Comparison of ENCODE assay signal across 14 mouse cellular contexts in the genomic region with DNA sequence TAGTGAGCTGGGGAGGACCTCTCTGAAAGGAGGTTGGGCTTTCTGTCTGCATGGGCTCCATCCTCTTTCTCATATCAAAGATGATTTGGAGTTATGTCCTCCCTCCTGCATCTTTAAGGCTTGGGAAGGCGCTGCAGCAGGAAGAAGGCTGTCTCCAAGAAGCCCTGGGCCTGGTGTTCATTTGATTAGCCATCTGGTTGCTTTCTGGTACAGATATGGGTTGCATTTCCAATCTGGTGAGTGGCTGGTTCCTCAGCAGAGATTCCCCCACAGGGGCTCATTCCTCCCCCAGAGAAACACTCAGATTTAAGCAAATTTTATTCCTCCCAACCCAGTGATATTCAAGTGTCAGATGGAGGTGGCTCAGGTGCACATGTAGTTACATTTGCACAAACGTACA.
DNase-seq lines count a peak whose midpoint lies in the region; ATAC-seq lines count a peak whose summit lies in the region.
"Had no signal": no experiment of that assay in that cellular context is flagged by ENCODE, and none has a peak within 500 bp of the region (broad histone marks: within the 10 kb centered on the region; RNA-seq: fewer than 3 reads in every experiment).

No protein-coding gene starts in this region.

- no peak overlapping the region for H3K9ac ChIP-seq in hindbrain, embryonic 12.5 days
- H3K9ac ChIP-seq: forebrain, embryonic 15.5 days; limb, embryonic 15.5 days; liver, embryonic 14.5 days; lung, embryonic 14.5 days; stomach, embryonic 15.5 days had no signal

- WGBS in hindbrain, embryonic 10.5 days: 81% methylated on average over 2 of the region's 2 CpGs
- WGBS in hindbrain, embryonic 12.5 days: 76% methylated on average over 2 of the region's 2 CpGs
- 87% methylated on average over 2 of the region's 2 CpGs for WGBS in limb, embryonic 10.5 days

- no peaks in the 10 kb centered on the region for H3K9me3 ChIP-seq in hindbrain, embryonic 10.5 days
- H3K9me3 ChIP-seq in hindbrain, embryonic 12.5 days (replicated peaks): no peaks in the 10 kb centered on the region
- H3K9me3 ChIP-seq in megakaryocyte, embryonic 14.5 days: no peaks in the 10 kb centered on the region
- H3K9me3 ChIP-seq in limb, embryonic 10.5 days (replicated peaks): no peaks in the 10 kb centered on the region
- H3K9me3 ChIP-seq: forebrain, embryonic 15.5 days; limb, embryonic 15.5 days; stomach, embryonic 15.5 days had no signal

- no peak overlapping the region for H3K4me2 ChIP-seq in hindbrain, embryonic 12.5 days (replicated peaks)
- H3K4me2 ChIP-seq: forebrain, embryonic 15.5 days; heart, embryonic 11.5 days; limb, embryonic 15.5 days; lung, embryonic 14.5 days; stomach, embryonic 15.5 days had no signal

- peaks cover 21% of the 10 kb centered on the region for H3K27me3 ChIP-seq in hindbrain, embryonic 10.5 days (ENCODE audit: insufficient read depth, poor library complexity, severe bottlenecking)
- peaks cover 9% of the 10 kb centered on the region; the same call in 1 of the 2 replicates for H3K27me3 ChIP-seq in hindbrain, embryonic 12.5 days
- peaks cover 23% of the 10 kb centered on the region for H3K27me3 ChIP-seq in megakaryocyte, embryonic 14.5 days (replicated peaks)
- 0 out of 2 replicates have a peak, but pooled peaks cover 13% of the 10 kb centered on the region for H3K27me3 ChIP-seq in limb, embryonic 10.5 days (ENCODE audit: low read depth, poor library complexity, severe bottlenecking)
- H3K27me3 ChIP-seq: forebrain, embryonic 15.5 days; limb, embryonic 15.5 days; stomach, embryonic 15.5 days had no signal

- no peak for DNase-seq in hindbrain, embryonic 10.5 days (ENCODE audit: low spot score)
- DNase-seq in layer of hippocampus, adult 8-10 months (ENCODE audit: low spot score in 2 of 2): peak; percentile 64 to 65
- no peak for DNase-seq in limb, embryonic 10.5 days (ENCODE audit: low spot score)
- DNase-seq in thymus, postnatal 10 days (ENCODE audit: low spot score in 2 of 2): no peak

- H3K4me1 ChIP-seq in hindbrain, embryonic 10.5 days (replicated peaks): peaks cover 29% of the 10 kb centered on the region
- peaks cover 10% of the 10 kb centered on the region for H3K4me1 ChIP-seq in hindbrain, embryonic 12.5 days
- H3K4me1 ChIP-seq in megakaryocyte, embryonic 14.5 days: peaks cover 52% of the 10 kb centered on the region
- peaks cover 18% of the 10 kb centered on the region for H3K4me1 ChIP-seq in limb, embryonic 10.5 days

- H3K36me3 ChIP-seq in hindbrain, embryonic 10.5 days: no peaks in the 10 kb centered on the region
- no peaks in the 10 kb centered on the region for H3K36me3 ChIP-seq in hindbrain, embryonic 12.5 days
- peaks cover 54% of the 10 kb centered on the region for H3K36me3 ChIP-seq in megakaryocyte, embryonic 14.5 days (replicated peaks; ENCODE audit: low read length)
- no peaks in the 10 kb centered on the region for H3K36me3 ChIP-seq in limb, embryonic 10.5 days
- H3K36me3 ChIP-seq: forebrain, embryonic 15.5 days; limb, embryonic 15.5 days; stomach, embryonic 15.5 days had no signal

- H3K27ac ChIP-seq in hindbrain, embryonic 10.5 days: 0 out of 2 replicates have a peak overlapping the region, but pooled peaks have one; percentile 24
- H3K27ac ChIP-seq in hindbrain, embryonic 12.5 days: no peak overlapping the region
- H3K27ac ChIP-seq in limb, embryonic 10.5 days: 0 out of 2 replicates have a peak overlapping the region, but pooled peaks have one; percentile 15
- H3K27ac ChIP-seq: forebrain, embryonic 15.5 days; hindbrain, postnatal 0 days; limb, embryonic 15.5 days; stomach, embryonic 15.5 days had no signal

- H3K4me3 ChIP-seq in hindbrain, embryonic 10.5 days: no peak overlapping the region
- no peak overlapping the region for H3K4me3 ChIP-seq in hindbrain, embryonic 12.5 days
- H3K4me3 ChIP-seq in megakaryocyte, embryonic 14.5 days (replicated peaks): peak overlapping the region; percentile 23
- H3K4me3 ChIP-seq in limb, embryonic 10.5 days: no peak overlapping the region
- H3K4me3 ChIP-seq: forebrain, embryonic 15.5 days; limb, embryonic 15.5 days; stomach, embryonic 15.5 days had no signal

- ATAC-seq in hindbrain, embryonic 12.5 days (ENCODE audit: low FRiP score): no peak
- ATAC-seq in megakaryocyte, adult 5-6 weeks (ENCODE audit: poor library complexity, severe bottlenecking): no peak

Comparison
In these comparisons a context has a peak if more than half of its experiments do, and no peak if none do; other contexts are left out.
1. DNase-seq: peak in layer of hippocampus, adult 8-10 months (2 of 2); none in hindbrain, embryonic 10.5 days (single experiment), limb, embryonic 10.5 days (single experiment) and thymus, postnatal 10 days (0 of 2).